Mouse (Mus musculus): ENCODE data around the gene Olfr622.

DNA sequence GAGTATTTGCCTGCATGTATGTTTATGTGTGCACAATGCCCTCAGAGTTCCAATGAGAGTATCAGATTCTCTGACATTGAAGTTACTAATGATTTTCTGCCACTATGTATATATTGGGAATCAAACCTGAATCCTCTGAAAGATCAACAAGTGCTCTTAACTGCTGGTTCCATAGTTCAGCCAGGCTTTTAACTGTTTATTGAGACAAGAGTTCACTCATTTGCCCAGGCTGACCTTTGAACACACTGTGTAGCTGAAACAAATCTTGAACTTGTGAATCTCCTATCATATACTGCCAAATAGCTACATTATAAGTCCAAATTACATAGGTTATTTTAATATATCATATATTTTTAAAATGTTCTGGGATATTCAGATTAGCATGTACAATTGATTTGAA is 5.7 kb downstream of the Olfr622 start:
- TF ChIP-seq GATA1 (IDR thresholded peaks at IDR 0.05; ENCODE audit: low read depth, low read length) (no peak), EP300 (IDR thresholded peaks at IDR 0.05; ENCODE audit: low read depth in 1 of 2, low read length in 2 of 2) (no peak), CTCF (IDR thresholded peaks at IDR 0.05 in 2 of 3, conservative IDR thresholded peaks at IDR 0.05 in 1 of 3; ENCODE audit: control insufficient read depth in 1 of 3, insufficient read depth in 1 of 3, low read depth in 2 of 3, low read length in 3 of 3, poor library complexity in 1 of 3, severe bottlenecking in 1 of 3) (no peak), ZKSCAN1 (IDR thresholded peaks at IDR 0.05; ENCODE audit: low read depth, low read length) (no peak), RAD21 (IDR thresholded peaks at IDR 0.05; ENCODE audit: low read depth, low read length) (no peak), MEF2A (IDR thresholded peaks at IDR 0.05; ENCODE audit: extremely low read depth, insufficient replicate concordance, low read depth, low read length, poor library complexity, severe bottlenecking) (no peak), BHLHE40 (IDR thresholded peaks at IDR 0.05; ENCODE audit: borderline replicate concordance, low read depth, low read length) (no peak), GABPA (IDR thresholded peaks at IDR 0.05; ENCODE audit: low read depth, low read length) (no peak), POLR2A (IDR thresholded peaks at IDR 0.05; ENCODE audit: control insufficient read depth in 1 of 2, insufficient read depth in 1 of 2, low read depth in 1 of 2, low read length in 2 of 2, poor library complexity in 1 of 2) (no peak), MAZ (IDR thresholded peaks at IDR 0.05; ENCODE audit: low read depth, low read length) (no peak)
